Mouse (Mus musculus): Measurements from ENCODE around the gene Incenp. TPM values are rescaled to one million over a fixed set of nuclear protein-coding genes. Genes with fewer than 3 reads are reported as not detected.

Incenp gene
- total RNA-seq (2023), result 10 to 100 TPM; 32.3 to 41.1 TPM

GRCm38 (mm10) chr19:9899072-9899779 is at the start of gene Incenp:
Incenp (minus strand) TSS chr19:9899551.

GRCm38 (mm10) chr19:9847262-9847661 is 52.1 kb downstream of the Incenp start, which contains the start of gene Scgb2a2:
Scgb2a2 (plus strand) TSS chr19:9847562.

Other genes with a start within 250 kb of the Incenp start
- gene Scgb2a2, start 52.0 kb downstream of the Incenp start, total RNA-seq (2023), result not detected
- 1,000 to 10,000 TPM; 1,869 to 2,215 TPM for gene Fth1, start 81.0 kb upstream of the Incenp start, total RNA-seq (2023)
- gene Best1, start 102.1 kb upstream of the Incenp start, total RNA-seq (2023), result not detected
- gene Rab3il1, start 102.1 kb upstream of the Incenp start, total RNA-seq (2023), result under 1 TPM in 1 of 2 experiments, not detected in 1; 0.64 TPM
- gene Fads3, start 142.0 kb upstream of the Incenp start, total RNA-seq (2023), result 1 to 10 TPM in 1 of 2 experiments, under 1 TPM in 1; 0.39 to 1.2 TPM
- gene Fads2, start 202.2 kb upstream of the Incenp start, total RNA-seq (2023), result under 1 TPM; 0.24 to 0.44 TPM